Comparison of ENCODE assay signal across 8 mouse cellular contexts in genomic region chr1:179061759-179062168, GRCm38 (mm10).
DNase-seq lines count a peak whose midpoint lies in the region; ATAC-seq and TF ChIP-seq lines count a peak whose summit lies in the region.

No protein-coding gene starts in this region.

- H3K36me3 ChIP-seq in kidney, embryonic 14.5 days (ENCODE audit: control insufficient read depth, insufficient read depth, low read length) = no peaks in the 10 kb centered on the region
- no peaks in the 10 kb centered on the region for H3K36me3 ChIP-seq in lung, embryonic 15.5 days

- no peak for TF ChIP-seq CTCF in layer of hippocampus, adult 2 months (conservative IDR thresholded peaks at IDR 0.05)

- peak overlapping the region; percentile 57; the same call in 1 of the 2 replicates for H3K27ac ChIP-seq in kidney, embryonic 14.5 days (ENCODE audit: low read depth, low read length)
- peak overlapping the region; percentile 79 for H3K27ac ChIP-seq in lung, embryonic 15.5 days
- H3K27ac ChIP-seq in layer of hippocampus, adult 2 months = no peak overlapping the region

- 12% methylated on average over 9 of the region's 9 CpGs for WGBS in kidney, embryonic 14.5 days
- WGBS in lung, embryonic 15.5 days = 16% methylated on average over 9 of the region's 9 CpGs

- no peak overlapping the region for H3K4me2 ChIP-seq in kidney, embryonic 14.5 days (replicated peaks; ENCODE audit: low read depth, low read length)
- 0 out of 2 replicates have a peak overlapping the region, but pooled peaks have one; percentile 19 for H3K4me2 ChIP-seq in lung, embryonic 15.5 days

- H3K27me3 ChIP-seq in kidney, embryonic 14.5 days (ENCODE audit: control insufficient read depth, insufficient read depth, low read length) = no peaks in the 10 kb centered on the region
- H3K27me3 ChIP-seq in lung, embryonic 15.5 days = no peaks in the 10 kb centered on the region

- peak; percentile 46 for DNase-seq in right cerebral cortex, postnatal 14 days
- DNase-seq in right cerebral cortex, adult 18-20 months = no peak
- peak; percentile 58 for DNase-seq in embryo, embryonic 10.5 days (ENCODE audit: low spot score)
- peak; percentile 53 to 83 for DNase-seq in heart, adult 9 months (ENCODE audit: low spot score in 2 of 2)
- peak; percentile 6 for DNase-seq in skeletal muscle tissue, adult 2 months (ENCODE audit: low read depth, low spot score)
- no peak for DNase-seq in layer of hippocampus, adult 2 months (ENCODE audit: low spot score in 2 of 2)

- H3K4me3 ChIP-seq in kidney, embryonic 14.5 days (ENCODE audit: low read length) = no peak overlapping the region
- no peak overlapping the region for H3K4me3 ChIP-seq in lung, embryonic 15.5 days
- no peak overlapping the region for H3K4me3 ChIP-seq in layer of hippocampus, adult 2 months

- ATAC-seq in kidney, embryonic 14.5 days (ENCODE audit: low FRiP score, low TSS enrichment) = peak; percentile 53; the same call in 1 of the 2 replicates
- ATAC-seq in lung, embryonic 15.5 days (ENCODE audit: borderline replicate concordance, extremely low read depth, low FRiP score, low TSS enrichment) = peak; percentile 71

- peaks cover 48% of the 10 kb centered on the region for H3K4me1 ChIP-seq in kidney, embryonic 14.5 days (ENCODE audit: control insufficient read depth, insufficient read depth, low read length)
- H3K4me1 ChIP-seq in lung, embryonic 15.5 days = peaks cover 43% of the 10 kb centered on the region

- no peaks in the 10 kb centered on the region for H3K9me3 ChIP-seq in kidney, embryonic 14.5 days (ENCODE audit: control insufficient read depth, low read length)
- H3K9me3 ChIP-seq in lung, embryonic 15.5 days = no peaks in the 10 kb centered on the region

- no peak overlapping the region for H3K9ac ChIP-seq in kidney, embryonic 14.5 days (ENCODE audit: low read depth, low read length)
- H3K9ac ChIP-seq in lung, embryonic 15.5 days = no peak overlapping the region

Comparison
In these comparisons a context has a peak if more than half of its experiments do, and no peak if none do; other contexts are left out.
1. DNase-seq: peak in right cerebral cortex, postnatal 14 days (single experiment), embryo, embryonic 10.5 days (single experiment), heart, adult 9 months (2 of 2) and skeletal muscle tissue, adult 2 months (single experiment); none in right cerebral cortex, adult 18-20 months (single experiment) and layer of hippocampus, adult 2 months (0 of 2).